Mouse (Mus musculus): ENCODE measurements around the gene Mthfd1l.

DNA sequence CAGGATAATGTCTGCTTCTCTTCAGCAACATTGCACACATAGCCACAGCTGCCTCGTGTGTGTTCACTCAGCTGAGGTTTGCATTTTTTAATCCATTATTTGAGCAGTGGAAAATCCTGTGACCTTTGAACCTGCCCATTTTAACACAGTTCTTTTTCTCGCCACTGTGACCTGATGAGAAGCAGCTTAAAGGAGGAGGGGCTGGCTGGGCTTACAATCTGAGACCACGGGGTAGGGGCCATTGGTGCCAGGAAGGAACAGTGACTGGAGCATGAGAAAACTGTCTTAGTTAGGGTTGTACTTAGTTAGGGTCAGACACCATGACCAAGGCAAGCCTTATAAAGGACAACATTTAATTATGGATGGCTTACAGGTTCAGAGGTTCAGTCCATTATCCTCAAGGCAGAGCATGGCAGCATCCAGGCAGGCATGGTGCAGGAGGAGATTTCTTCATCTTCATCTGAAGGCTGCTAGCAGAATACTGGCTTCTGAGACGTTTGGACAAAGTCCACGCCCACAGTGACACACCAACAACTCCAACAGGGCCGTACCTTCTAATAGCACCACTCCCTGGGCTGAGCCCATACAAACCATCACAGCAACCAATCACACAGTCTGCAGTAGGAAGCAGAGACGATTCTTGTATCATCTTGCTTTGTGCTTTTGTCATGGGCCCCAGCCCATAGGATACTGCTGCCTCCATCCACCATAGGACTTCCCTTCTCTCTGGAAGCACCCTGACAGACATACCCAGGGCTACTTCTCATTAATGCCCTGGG lies 112.6 kb downstream of the Mthfd1l start:
- TF ChIP-seq E2F4 (IDR thresholded peaks at IDR 0.05; ENCODE audit: insufficient read depth), result no peak
- no peak for TF ChIP-seq POLR2A (IDR thresholded peaks at IDR 0.05; ENCODE audit: insufficient read length, low read depth)
- no peak for TF ChIP-seq MYOG (IDR thresholded peaks at IDR 0.05; ENCODE audit: control insufficient read depth in 1 of 3, insufficient read depth in 1 of 3, insufficient read length in 2 of 3, low read depth in 2 of 3)
- TF ChIP-seq CEBPB (IDR thresholded peaks at IDR 0.05; ENCODE audit: insufficient read depth, poor library complexity, severe bottlenecking), result no peak
- no peak for TF ChIP-seq TCF3 (IDR thresholded peaks at IDR 0.05; ENCODE audit: insufficient read length, low read depth)
- TF ChIP-seq USF1 (IDR thresholded peaks at IDR 0.05; ENCODE audit: low read depth), result no peak
- no peak for TF ChIP-seq TCF12 (IDR thresholded peaks at IDR 0.05; ENCODE audit: insufficient read depth, poor library complexity, severe bottlenecking)

All from myocyte (in vitro differentiated cells).